Mouse (Mus musculus) G1E (cell line): Measurements from ENCODE around the gene 2010111I01Rik.

Experiments used
- CTCF ChIP-seq: IDR thresholded peaks from 2 replicates; pipeline ENCODE4 v1.5.1; 2012; ENCODE audit warnings: low read depth, low read length, inconsistent platforms, mixed read lengths
- GATA1 ChIP-seq: IDR thresholded peaks from 2 replicates; pipeline ENCODE4 v1.6.1; 2012; ENCODE audit warnings: borderline replicate concordance, low read length, inconsistent platforms, mixed read lengths
- TAL1 ChIP-seq: conservative IDR thresholded peaks from 2 replicates; pipeline ENCODE4 v1.6.1; 2012; ENCODE audit warnings: low read depth, low read length, inconsistent platforms, mixed read lengths

- TF ChIP-seq CTCF (no peak), GATA1 (no peak), TAL1 (no peak)
Observed at GRCm38 (mm10) chr13:62978784-62979183, 14.1 kb downstream of the 2010111I01Rik start.
